Mouse (Mus musculus): ENCODE results near the gene Syne1. TPM values are rescaled to one million over a fixed set of nuclear protein-coding genes. Genes with fewer than 3 reads are reported as not detected.

Syne1 gene
- total RNA-seq (2021) = 10 to 100 TPM; 17.0 to 20.5 TPM
- long read RNA-seq, experiment 1, partial matches to known transcripts = 2 of 2 reads
- long read RNA-seq, experiment 1, other reads (novel, unspliced or antisense) = 0 of 2 reads
- long read RNA-seq, experiment 2 = 0 reads

DNA sequence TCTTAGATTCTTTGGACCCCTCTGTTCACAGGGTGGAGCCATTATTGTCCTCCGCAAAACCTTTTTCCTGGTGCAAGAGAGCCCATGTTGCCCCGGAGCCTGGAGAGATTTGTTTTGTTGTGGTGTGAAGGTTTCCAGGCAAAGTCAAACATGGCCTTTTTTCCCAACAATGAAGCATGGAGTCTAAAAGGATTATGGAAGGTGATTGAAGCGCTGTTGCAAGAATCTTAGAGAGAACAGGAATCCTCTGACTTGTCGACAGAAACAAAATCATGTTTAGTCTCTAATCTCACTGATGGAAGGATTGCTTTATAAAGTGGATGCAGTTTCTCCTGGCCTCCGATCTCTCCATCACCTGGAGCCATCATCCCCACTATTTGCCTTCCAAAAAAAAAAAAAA is at the start of gene Syne1:
Gene Syne1, minus strand, starts transcription at position 101 of the 400 bp plus-strand sequence.
- no peak for DNase-seq

DNA sequence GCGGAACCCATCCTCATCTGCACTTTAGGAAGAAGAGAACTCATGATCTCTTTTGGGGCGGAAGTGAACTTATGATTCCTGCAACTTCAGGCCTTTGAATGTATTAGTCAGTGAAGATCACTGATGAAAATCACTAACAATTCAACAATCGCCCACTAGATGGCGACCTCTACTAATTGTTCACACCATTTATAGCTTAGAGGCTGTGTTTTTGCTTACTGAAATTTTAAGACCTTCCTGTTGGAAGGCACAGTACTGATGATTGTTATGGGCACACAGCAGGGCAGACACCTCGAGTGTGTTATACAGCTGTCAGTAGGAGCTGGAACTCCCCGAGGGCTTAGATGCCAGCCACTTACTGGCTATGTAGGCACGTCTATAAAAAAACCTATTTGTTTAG is 48.8 kb upstream of the Syne1 start:
- DNase-seq = peak; percentile 33 to 67

- DNase-seq = no peak
These were observed 45.3 kb upstream of the Syne1 start for GRCm38 (mm10) chr10:5596559-5596958.

GRCm38 (mm10) chr10:5594457-5594856 is 43.2 kb upstream of the Syne1 start:
- DNase-seq = no peak

DNA sequence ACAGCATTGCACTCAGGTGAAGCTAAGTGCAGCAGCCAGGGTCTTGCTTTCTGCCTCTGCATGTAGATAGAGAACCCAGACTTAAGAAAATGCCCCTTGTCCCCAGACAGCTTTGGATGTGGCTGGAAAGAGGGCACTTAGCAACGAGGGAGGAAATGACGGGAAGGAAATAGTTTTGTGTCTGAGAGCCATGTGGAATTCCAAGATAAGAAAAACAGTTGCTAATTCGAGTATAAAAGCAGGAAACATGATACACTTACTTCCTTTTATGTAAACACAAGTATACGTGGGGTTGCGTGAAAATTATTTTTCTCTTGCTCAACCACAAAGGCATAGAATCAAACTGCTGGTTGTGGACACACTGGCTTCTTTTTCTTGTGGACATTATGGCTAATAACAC is 42.2 kb upstream of the Syne1 start, which contains the start of gene Myct1:
Gene Myct1, plus strand, starts transcription at position 312 of the 400 bp plus-strand sequence.
- no peak for DNase-seq

GRCm38 (mm10) chr10:5591996-5592395 is 40.7 kb upstream of the Syne1 start:
- DNase-seq = peak in 1 of 2 experiments; percentile 10

DNA sequence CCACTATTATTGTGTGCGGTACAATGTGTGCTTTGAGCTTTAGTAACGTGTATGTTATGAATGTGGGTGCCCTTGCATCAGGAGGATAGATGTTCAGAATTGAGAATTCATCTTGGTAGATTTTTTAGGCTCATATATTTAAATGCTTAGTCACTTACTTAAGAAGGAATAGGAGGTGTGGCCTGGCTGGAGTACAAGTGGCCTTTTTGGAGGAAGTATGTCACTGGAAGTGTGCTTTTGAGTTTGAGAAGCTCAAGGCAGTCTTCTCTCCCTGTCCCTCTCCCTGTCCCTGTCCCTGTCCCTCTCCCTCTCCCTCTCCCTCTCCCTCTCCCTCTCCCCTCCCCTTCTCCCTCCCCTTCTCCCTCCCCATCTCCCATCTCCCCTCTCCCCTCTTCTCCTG is 39.8 kb upstream of the Syne1 start:
- no peak for DNase-seq

GRCm38 (mm10) chr10:5573328-5573727 is 22.0 kb upstream of the Syne1 start:
- DNase-seq = no peak

DNA sequence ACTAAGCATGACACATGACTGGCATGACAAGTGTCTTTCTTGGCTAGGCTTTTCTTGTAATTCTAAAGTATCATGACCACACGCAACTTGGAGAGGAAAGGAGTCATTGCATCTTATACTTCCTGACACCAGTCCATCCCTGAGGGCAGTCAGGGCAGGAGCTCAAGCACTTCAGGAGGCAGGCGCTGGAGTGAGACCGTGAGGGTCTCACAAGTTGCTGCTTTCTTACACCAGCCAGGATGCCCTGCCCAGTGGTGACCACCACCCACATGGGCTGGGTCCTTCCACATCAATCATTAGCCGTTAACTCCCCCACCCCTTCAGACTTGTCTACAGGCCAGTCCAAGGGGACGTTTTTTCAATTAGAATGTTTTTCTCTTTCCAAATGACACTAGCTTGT is 20.1 kb upstream of the Syne1 start:
- DNase-seq = no peak

DNA sequence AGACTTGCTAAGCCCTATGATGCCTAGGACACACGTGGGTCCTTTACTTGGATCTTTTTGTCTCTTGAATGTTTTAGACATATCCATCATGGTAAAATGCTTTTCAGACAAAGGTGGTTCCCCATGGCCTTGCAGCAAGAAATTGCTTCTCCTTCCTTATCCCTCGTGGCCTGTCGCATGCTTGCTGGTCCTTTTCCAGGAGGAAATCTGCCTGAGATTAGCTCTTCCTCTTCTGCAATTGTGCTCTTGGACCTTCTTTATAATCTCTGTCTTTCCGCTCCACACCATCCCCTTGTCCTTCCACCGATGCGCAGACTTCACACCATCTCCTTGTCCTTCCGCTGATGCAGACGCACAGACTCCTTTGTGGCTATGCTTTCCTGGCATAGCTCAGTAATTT is 18.8 kb upstream of the Syne1 start:
- no peak for DNase-seq

DNA sequence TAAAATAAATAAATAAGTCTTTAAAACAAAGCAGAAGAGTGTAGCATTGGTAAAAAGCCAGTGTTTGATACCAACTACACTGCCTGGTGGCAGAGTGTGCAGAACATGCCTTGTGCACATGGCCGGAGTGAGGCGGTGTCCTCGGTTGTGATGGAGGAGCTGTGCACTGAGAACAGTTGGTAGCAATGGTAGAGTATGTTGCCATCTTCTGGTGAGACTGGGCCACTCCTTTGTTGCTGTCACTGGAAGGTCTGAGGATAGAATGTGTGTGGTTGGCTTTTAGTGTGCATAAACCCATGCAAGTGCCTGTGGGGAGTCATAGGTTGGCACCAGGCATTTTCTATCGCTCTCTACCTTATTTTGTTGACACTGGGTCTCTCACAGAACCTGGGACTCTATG is 17.7 kb upstream of the Syne1 start:
- DNase-seq = no peak

DNA sequence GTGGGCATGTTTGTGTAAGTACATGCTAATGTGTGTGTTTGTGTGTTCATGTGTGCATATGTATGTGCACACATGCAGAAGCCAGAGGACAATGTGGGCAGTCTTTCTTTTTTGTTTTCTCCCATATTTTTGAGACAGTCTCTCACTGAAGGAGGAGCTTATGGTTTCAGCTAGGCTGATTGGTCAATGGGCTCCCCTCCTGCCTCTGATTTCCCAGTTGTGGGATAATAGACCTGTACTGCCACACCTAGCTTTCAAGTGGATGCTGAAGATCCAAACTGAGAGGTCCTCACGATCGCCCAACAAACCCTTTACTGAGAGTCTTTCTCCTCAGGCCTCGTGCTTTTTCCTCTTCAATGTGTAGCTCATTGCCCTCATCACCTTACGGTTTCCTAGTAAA is 10.4 kb upstream of the Syne1 start:
- DNase-seq = no peak

DNA sequence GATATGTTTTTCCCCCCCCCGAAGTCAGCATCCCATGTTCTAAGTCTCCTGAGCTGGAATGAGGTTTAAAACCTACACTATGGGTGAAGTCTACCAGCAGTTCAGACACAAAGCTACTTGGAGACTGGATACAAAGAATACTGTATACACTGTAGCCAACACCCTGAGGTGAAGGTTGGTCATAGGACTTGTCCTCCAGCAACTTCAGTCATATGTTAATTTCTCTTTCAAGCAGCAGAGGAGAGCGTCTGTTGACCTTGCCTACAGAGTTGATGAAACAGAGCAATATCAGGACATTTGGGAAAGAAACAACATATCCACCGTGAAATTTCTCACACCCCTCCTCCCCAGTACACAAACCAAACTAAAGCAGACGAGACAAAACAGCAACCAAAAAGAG is 9.2 kb upstream of the Syne1 start:
- DNase-seq = no peak

DNA sequence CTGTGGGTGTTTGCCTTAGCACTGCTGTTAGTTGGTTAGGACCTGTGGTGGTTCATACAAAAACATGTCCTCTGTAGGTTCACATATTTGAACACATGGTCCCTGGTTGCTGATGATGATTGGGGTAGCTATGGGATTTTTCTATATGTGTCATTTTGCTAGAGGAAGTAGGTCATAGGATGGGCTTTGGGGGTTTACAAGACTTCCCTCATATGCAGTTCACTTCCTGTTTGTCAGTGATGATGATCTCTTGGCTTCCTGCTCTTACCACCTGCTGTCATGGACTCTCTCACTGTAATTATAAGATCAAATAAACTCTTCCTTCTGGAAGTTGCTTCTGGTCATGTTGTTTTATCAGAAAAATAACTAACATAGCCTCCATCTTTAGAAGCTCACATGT is 7.5 kb upstream of the Syne1 start:
- no peak for DNase-seq

GRCm38 (mm10) chr10:5554941-5555340 is 3.7 kb upstream of the Syne1 start:
- DNase-seq = peak in 1 of 2 experiments; percentile 32

- DNase-seq = peak; percentile 42 to 61
These were observed 887 bp downstream of the Syne1 start for GRCm38 (mm10) chr10:5550168-5551021.

- DNase-seq = peak in 1 of 2 experiments; percentile 5
These were observed 1.5 kb downstream of the Syne1 start for GRCm38 (mm10) chr10:5549871-5550167.

DNA sequence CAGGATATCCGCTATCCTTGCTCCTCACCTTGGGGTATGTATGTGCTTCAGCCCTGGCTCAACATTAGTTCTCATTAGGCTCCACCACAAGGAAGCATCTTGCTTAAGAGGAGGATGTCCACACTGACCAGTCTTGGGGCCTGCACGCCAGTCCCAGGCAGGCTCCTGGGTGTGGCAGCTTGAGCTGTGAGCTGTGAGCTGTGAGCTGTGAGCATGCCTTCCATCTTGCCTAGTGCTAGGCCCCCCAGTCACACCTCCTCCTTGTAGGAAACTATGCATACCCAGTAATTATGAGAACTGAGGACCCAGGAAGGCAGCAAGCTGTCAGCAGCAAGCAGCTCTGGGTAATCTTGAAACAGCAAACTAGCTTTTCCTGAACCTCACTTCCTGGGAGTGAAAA is 2.6 kb downstream of the Syne1 start:
- no peak for DNase-seq

- DNase-seq = no peak
These were observed 3.5 kb downstream of the Syne1 start for GRCm38 (mm10) chr10:5547769-5548168.

DNA sequence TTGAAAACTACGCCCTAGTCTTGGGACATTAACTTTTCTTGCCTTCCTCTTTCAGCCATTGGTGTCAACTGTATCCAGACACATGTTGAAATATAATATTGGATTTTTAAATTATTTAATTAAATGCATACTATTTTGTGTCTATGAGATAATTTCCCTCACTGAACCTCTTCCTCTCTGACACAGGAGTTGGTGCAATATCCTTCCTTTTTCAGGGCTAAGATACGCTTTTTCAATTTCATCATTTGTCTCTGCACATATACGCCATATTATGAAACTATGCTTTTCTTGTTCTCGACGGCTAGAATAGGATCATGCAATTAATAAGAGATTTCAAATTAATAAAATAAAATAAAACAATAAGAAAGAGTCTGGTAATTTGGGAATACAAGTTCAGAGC is 4.9 kb downstream of the Syne1 start:
- DNase-seq = no peak

DNA sequence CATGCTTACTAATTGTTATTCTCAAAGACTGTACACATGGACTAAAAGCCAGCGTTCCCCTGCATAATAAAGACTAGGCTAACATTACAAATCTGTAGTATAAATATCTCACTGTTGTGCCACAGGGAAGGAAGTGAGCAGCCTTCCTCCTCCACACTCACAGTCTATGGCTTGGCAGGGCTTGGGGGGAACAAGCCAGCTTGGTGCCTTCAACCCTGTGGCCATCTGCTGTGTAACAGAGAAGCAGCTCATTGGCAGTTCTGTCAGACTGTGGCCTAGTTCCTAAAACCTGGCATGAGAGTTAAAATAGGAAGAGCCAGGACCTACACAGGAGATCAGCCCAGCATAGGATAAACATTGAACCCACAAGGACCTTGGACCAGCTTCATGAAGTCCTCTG is 23.0 kb downstream of the Syne1 start:
- no peak for DNase-seq

DNA sequence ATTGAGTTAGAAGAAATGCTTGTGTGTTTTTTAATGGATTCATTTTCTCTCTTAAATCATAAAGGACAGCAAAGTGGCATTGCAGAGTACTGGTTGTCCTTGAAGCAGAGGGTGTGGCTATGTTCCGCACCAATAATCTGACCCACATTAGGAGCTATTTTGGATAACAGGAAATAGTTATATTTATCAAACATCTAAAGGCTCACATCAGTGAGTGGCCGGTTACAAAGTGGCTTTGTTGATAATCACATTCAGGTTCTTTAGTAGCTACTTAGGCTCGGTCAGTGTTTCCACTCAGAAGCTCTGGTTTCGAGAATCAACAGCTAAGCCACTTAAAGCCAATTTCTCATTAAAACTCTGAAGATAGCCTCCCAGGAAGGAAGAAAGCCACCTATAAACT is 23.6 kb downstream of the Syne1 start:
- DNase-seq = peak in 1 of 2 experiments; percentile 17

GRCm38 (mm10) chr10:5522904-5523303 is 28.4 kb downstream of the Syne1 start:
- DNase-seq = no peak

GRCm38 (mm10) chr10:5522276-5522675 is 29.0 kb downstream of the Syne1 start:
- no peak for DNase-seq
